Mouse (Mus musculus) spleen, adult 2 months (tissue): Measurements from ENCODE around the gene Gmfb.

ENCODE experiments used
- CTCF ChIP-seq: fragments of 200-500 bp; IDR thresholded peaks from 2 replicates; pipeline ENCODE4 v1.5.1; 2011; ENCODE audit warnings: mild to moderate bottlenecking, inconsistent platforms; ENCODE audit not compliant: insufficient read depth, insufficient read length, insufficient replicate concordance; ENCODE audit errors: extremely low read depth
- POLR2A ChIP-seq: fragments of 200-500 bp; IDR thresholded peaks from 2 replicates; pipeline ENCODE4 v1.6.1; 2011; ENCODE audit warnings: low read depth, low read length, inconsistent platforms

GRCm38 (mm10) chr14:46800684-46801345 lies 21.2 kb downstream of the Gmfb start:
- TF ChIP-seq CTCF (no peak), POLR2A (no peak)
